Mouse (Mus musculus): ENCODE data around the gene Gmcl1. TPM values are rescaled to one million over a fixed set of nuclear protein-coding genes. Genes with fewer than 3 reads are reported as not detected.

Gmcl1 gene
- polyA plus RNA-seq, 1 experiment from 2014 or later: 30.0 TPM

DNA sequence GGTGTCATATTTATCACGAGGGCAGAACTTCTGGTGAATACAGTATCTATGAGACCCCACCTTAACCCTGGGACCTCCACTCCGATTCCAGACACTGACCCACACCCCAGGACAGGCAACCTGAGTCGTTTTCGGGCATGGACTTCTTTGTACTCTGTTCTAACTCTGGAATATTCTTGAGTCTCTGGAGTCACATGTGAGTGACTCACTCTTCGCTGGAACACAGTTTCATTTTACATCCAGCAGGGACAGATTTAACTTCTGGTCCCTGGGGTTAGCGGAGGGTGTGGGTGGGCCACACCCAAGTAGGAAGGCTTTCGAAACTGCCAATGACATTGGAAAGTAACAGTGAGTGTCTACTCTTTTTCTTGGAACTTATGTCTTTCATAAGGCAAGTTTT is 39.4 kb upstream of the Gmcl1 start:
- WGBS: 81% methylated on average over 7 of the region's 7 CpGs
- H3K4me2 ChIP-seq (replicated peaks; ENCODE audit: low read depth, low read length): no peak overlapping the region
- no peak overlapping the region for H3K27ac ChIP-seq (ENCODE audit: low read length)
- no peaks in the 10 kb centered on the region for H3K36me3 ChIP-seq (ENCODE audit: insufficient read depth, low read length)
- no peaks in the 10 kb centered on the region for H3K9me3 ChIP-seq (ENCODE audit: low read length)
- H3K9ac ChIP-seq (replicated peaks; ENCODE audit: low read length): no peak overlapping the region
- no peaks in the 10 kb centered on the region for H3K27me3 ChIP-seq (ENCODE audit: insufficient read depth, low read length)
- H3K4me3 ChIP-seq (ENCODE audit: low read length): no peak overlapping the region
- H3K4me1 ChIP-seq (ENCODE audit: insufficient read depth, low read length): no peaks in the 10 kb centered on the region
- no peak for ATAC-seq (ENCODE audit: low FRiP score, low TSS enrichment)

DNA sequence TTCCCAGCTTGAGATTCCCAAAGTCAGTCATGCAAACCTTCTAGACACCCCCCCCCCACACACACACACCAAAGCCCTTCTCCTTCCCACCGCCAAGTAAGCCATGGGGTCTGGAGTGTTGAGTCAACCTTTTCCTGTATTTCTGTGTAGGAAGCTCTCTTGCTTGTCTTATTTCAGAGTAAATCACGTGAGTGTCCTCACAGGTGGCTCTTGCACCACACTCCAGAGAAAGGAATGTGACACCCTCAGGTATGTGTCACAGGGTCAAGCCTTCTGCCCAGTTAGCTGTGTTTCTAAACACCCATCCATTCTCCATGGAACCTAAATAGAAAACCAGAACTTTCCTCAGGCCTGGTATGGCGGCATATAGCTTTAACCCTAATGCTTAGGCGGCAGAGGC is 35.8 kb upstream of the Gmcl1 start:
- Histone ChIP-seq H3K4me3 (ENCODE audit: low read length) (no peak overlapping the region), H3K4me1 (ENCODE audit: insufficient read depth, low read length) (no peaks in the 10 kb centered on the region), H3K4me2 (replicated peaks; ENCODE audit: low read depth, low read length) (no peak overlapping the region), H3K36me3 (ENCODE audit: insufficient read depth, low read length) (no peaks in the 10 kb centered on the region), H3K27me3 (ENCODE audit: insufficient read depth, low read length) (no peaks in the 10 kb centered on the region), H3K27ac (ENCODE audit: low read length) (no peak overlapping the region), H3K9ac (replicated peaks; ENCODE audit: low read length) (no peak overlapping the region), H3K9me3 (ENCODE audit: low read length) (no peaks in the 10 kb centered on the region)
- ATAC-seq (ENCODE audit: low FRiP score, low TSS enrichment): no peak; the same call in 1 of the 2 replicates
- WGBS: 72% methylated on average over 4 of the region's 4 CpGs

DNA sequence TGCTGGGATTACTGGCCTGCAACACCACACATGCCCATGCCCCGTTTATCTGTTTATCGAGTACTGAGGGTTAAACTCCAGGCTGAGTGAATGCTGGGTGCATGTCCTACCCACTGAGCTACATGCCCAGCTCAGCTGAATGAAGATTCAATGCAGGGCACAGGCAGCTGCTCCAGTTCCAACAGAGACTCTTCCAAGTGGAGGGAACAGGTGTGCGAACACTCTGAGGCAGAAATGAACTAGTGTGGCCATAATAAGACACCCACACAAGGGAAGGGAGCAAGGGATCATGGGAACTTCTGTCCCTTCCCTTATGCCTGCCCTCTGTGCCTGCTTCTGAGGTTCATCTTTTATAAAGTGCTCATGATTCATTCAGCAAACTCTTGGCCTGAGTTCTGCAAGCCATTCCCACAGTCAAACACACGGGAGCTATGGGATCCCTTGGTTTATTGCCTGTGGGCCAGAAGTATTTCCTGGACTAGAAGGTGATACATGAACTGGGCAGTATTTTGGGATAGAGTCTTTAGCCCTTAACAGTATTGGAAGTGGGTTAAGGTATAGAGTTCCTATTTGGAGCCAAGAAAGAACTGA is 35.1 kb upstream of the Gmcl1 start:
- WGBS: 70% methylated on average over 4 of the region's 4 CpGs
- Histone ChIP-seq H3K9me3 (ENCODE audit: low read length) (no peaks in the 10 kb centered on the region), H3K27me3 (ENCODE audit: insufficient read depth, low read length) (no peaks in the 10 kb centered on the region), H3K4me2 (replicated peaks; ENCODE audit: low read depth, low read length) (no peak overlapping the region), H3K4me1 (ENCODE audit: insufficient read depth, low read length) (no peaks in the 10 kb centered on the region), H3K4me3 (ENCODE audit: low read length) (no peak overlapping the region), H3K36me3 (ENCODE audit: insufficient read depth, low read length) (no peaks in the 10 kb centered on the region), H3K27ac (ENCODE audit: low read length) (no peak overlapping the region), H3K9ac (replicated peaks; ENCODE audit: low read length) (no peak overlapping the region)
- ATAC-seq (ENCODE audit: low FRiP score, low TSS enrichment): no peak

DNA sequence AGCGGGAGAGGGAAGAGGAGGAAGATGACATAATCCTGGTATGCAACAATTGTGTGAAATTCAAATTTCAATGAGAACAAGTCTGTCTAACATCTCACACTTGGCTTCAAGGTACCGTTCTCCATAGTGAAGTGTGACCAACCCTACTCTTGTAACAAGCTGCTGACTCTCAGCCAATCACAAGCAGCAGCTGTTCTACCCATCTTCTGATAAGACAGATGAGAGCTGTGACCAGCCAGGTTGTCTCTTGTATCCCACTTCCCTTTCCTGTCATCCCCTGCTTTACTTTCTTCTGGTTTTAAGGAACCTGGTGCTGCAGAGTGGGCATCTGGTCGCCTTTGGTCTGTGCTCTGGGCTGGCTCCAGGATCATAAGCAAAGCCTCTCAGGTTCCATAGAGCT is 34.3 kb upstream of the Gmcl1 start:
- Histone ChIP-seq H3K36me3 (ENCODE audit: insufficient read depth, low read length) (no peaks in the 10 kb centered on the region), H3K4me1 (ENCODE audit: insufficient read depth, low read length) (no peaks in the 10 kb centered on the region), H3K27me3 (ENCODE audit: insufficient read depth, low read length) (no peaks in the 10 kb centered on the region), H3K4me3 (ENCODE audit: low read length) (no peak overlapping the region), H3K9me3 (ENCODE audit: low read length) (no peaks in the 10 kb centered on the region), H3K9ac (replicated peaks; ENCODE audit: low read length) (no peak overlapping the region), H3K4me2 (replicated peaks; ENCODE audit: low read depth, low read length) (no peak overlapping the region), H3K27ac (ENCODE audit: low read length) (no peak overlapping the region)
- WGBS: 77% methylated on average over 3 of the region's 3 CpGs
- ATAC-seq (ENCODE audit: low FRiP score, low TSS enrichment): no peak

DNA sequence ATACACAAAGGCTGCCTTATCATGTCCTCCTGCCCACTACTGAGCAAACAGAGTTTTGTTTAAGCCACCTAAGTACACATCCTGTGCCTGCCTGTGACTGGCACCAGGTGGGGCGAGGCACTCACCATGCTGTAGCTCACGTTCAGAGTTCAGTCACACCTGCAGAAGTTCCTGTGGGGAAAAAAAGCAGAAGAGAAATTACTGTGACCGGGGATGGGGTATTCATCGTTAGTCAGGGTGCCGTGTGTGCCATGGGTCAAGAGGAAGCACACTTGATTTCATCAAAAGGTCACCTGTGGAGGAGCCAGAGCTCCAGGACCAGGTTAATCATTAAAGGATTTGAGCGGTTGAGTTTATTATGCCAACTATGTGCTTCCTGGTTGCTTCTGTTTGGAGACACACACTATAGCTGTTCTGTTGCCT is 32.5 kb upstream of the Gmcl1 start:
- Histone ChIP-seq H3K9ac (replicated peaks; ENCODE audit: low read length) (no peak overlapping the region), H3K4me2 (replicated peaks; ENCODE audit: low read depth, low read length) (no peak overlapping the region), H3K36me3 (ENCODE audit: insufficient read depth, low read length) (no peaks in the 10 kb centered on the region), H3K27ac (ENCODE audit: low read length) (peak overlapping the region; percentile 76), H3K9me3 (ENCODE audit: low read length) (no peaks in the 10 kb centered on the region), H3K4me3 (ENCODE audit: low read length) (no peak overlapping the region), H3K27me3 (ENCODE audit: insufficient read depth, low read length) (no peaks in the 10 kb centered on the region), H3K4me1 (ENCODE audit: insufficient read depth, low read length) (no peaks in the 10 kb centered on the region)
- ATAC-seq (ENCODE audit: low FRiP score, low TSS enrichment): peak; percentile 82
- WGBS: 49% methylated on average over 6 of the region's 6 CpGs

DNA sequence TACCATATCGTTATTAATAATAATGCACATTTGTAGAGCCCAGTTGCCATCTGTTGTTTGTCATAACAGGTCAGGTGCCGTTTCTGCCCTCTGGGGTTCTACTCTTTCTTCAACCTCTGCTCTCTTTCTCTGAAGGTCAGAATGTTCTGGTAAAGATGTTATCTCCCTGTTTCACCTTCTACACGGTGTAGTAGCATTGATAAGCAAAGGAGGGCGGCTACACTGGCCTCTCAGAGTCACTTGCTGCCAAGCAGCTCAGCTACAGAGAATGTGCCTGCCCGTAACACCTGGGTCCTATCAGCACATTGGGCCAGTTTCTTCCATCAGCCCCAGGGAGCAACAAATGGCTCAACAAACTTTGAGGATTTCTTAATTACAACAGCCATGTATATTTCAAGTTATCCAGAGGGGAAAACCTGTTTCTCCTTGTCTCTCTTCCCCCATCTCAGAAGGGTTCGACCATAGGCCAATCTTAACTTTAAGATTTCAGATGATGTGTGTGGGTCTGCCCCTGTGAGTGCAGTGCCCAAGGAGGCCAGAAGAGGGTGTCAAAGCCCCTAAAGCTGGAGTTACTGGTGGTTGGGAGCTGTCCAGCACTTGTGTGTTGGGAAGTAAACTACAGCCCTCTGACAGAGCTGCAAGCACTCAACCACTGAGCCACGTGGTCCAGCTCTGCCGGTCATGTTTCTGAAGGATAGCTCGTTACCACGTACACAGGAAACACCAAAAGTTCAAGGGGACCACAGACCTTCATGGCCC is 21.1 kb upstream of the Gmcl1 start:
- Histone ChIP-seq H3K36me3 (ENCODE audit: insufficient read depth, low read length) (peaks cover 17% of the 10 kb centered on the region), H3K4me1 (ENCODE audit: insufficient read depth, low read length) (no peaks in the 10 kb centered on the region), H3K4me3 (ENCODE audit: low read length) (no peak overlapping the region), H3K9ac (replicated peaks; ENCODE audit: low read length) (no peak overlapping the region), H3K27me3 (ENCODE audit: insufficient read depth, low read length) (no peaks in the 10 kb centered on the region), H3K9me3 (ENCODE audit: low read length) (no peaks in the 10 kb centered on the region), H3K27ac (ENCODE audit: low read length) (no peak overlapping the region), H3K4me2 (replicated peaks; ENCODE audit: low read depth, low read length) (no peak overlapping the region)
- no peak for ATAC-seq (ENCODE audit: low FRiP score, low TSS enrichment)
- 89% methylated on average over 10 of the region's 10 CpGs for WGBS

DNA sequence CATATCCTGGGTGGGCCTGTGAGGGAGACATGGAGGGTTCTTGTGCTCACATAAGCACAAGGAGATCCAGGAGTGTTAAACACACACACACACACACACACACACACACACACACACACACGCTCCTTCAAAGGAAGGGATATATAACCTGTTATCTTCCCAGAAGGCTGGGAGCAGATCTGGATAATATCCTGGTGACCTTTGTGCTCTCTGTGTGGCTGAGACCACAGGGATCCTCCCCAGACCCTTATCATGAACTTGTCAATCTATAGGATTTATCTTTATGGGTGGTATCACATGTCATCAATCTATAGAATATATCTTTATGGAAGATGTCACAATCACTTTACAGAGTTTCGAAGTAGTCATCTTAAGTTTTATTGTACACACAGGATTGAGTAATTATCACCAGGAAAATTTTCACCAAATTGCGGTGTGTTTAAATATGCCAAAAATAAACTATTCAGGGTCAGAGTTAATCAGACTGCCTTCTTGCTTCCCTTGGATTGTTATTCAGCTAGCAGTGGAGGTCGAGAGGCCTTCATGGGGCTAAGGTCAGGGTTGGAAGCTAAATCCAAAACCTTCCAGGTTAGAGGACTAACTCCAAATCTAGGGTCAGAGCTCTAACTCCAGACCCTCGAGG is 19.8 kb upstream of the Gmcl1 start:
- Histone ChIP-seq H3K4me1 (ENCODE audit: insufficient read depth, low read length) (no peaks in the 10 kb centered on the region), H3K9me3 (ENCODE audit: low read length) (no peaks in the 10 kb centered on the region), H3K27me3 (ENCODE audit: insufficient read depth, low read length) (no peaks in the 10 kb centered on the region), H3K9ac (replicated peaks; ENCODE audit: low read length) (no peak overlapping the region), H3K4me3 (ENCODE audit: low read length) (no peak overlapping the region), H3K27ac (ENCODE audit: low read length) (no peak overlapping the region), H3K4me2 (replicated peaks; ENCODE audit: low read depth, low read length) (no peak overlapping the region), H3K36me3 (ENCODE audit: insufficient read depth, low read length) (peaks cover 17% of the 10 kb centered on the region)
- ATAC-seq (ENCODE audit: low FRiP score, low TSS enrichment): no peak
- WGBS: 82% methylated on average over 5 of the region's 5 CpGs

DNA sequence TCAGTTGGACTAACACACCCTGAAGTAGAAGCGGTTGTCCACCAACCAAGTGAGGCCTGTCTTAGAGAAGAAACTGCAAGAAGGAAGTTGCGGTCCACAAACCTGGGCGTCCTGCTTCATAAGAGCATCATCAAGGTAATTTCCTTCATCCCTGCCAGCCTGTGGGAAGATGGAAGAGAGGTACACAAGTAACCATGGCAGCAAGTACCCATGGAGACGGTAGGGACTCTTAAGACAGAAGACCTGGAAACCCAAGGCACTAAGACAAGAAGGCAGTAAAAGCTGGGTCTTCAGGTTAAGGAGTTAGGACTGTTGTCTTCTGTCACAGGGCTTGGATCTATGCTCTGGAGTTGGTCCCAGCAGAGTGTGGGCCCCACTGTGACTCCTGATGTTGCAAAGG is 17.8 kb upstream of the Gmcl1 start:
- H3K4me2 ChIP-seq (replicated peaks; ENCODE audit: low read depth, low read length): no peak overlapping the region
- no peaks in the 10 kb centered on the region for H3K27me3 ChIP-seq (ENCODE audit: insufficient read depth, low read length)
- WGBS: 90% methylated on average over 4 of the region's 4 CpGs
- H3K4me3 ChIP-seq (ENCODE audit: low read length): no peak overlapping the region
- peaks cover 17% of the 10 kb centered on the region for H3K36me3 ChIP-seq (ENCODE audit: insufficient read depth, low read length)
- H3K9ac ChIP-seq (replicated peaks; ENCODE audit: low read length): no peak overlapping the region
- no peak for ATAC-seq (ENCODE audit: low FRiP score, low TSS enrichment)
- no peaks in the 10 kb centered on the region for H3K4me1 ChIP-seq (ENCODE audit: insufficient read depth, low read length)
- H3K27ac ChIP-seq (ENCODE audit: low read length): no peak overlapping the region
- no peaks in the 10 kb centered on the region for H3K9me3 ChIP-seq (ENCODE audit: low read length)

DNA sequence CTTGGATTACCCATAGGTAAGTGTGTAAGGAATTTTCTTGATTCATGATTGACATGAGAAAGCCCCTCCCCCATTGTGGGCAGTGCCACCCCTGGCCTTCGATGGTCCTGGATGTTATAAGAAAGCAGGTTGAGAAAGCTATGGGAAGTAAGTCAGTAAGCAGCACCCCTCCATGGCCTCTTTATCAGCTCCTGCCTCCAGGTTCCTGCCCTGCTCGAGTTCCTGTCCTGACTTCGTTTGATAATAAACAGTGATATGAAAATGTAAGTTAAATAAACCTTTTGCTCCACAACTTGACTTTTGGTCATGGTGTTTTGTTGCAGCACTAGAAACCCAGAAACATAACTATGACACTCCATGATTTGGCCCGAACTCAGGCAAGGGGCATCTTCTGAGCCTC is 16.6 kb upstream of the Gmcl1 start:
- Histone ChIP-seq H3K36me3 (ENCODE audit: insufficient read depth, low read length) (peaks cover 16% of the 10 kb centered on the region), H3K9ac (replicated peaks; ENCODE audit: low read length) (no peak overlapping the region), H3K4me2 (replicated peaks; ENCODE audit: low read depth, low read length) (no peak overlapping the region), H3K27me3 (ENCODE audit: insufficient read depth, low read length) (no peaks in the 10 kb centered on the region), H3K4me3 (ENCODE audit: low read length) (no peak overlapping the region), H3K27ac (ENCODE audit: low read length) (no peak overlapping the region), H3K9me3 (ENCODE audit: low read length) (no peaks in the 10 kb centered on the region), H3K4me1 (ENCODE audit: insufficient read depth, low read length) (no peaks in the 10 kb centered on the region)
- ATAC-seq (ENCODE audit: low FRiP score, low TSS enrichment): no peak
- WGBS: 78% methylated on average over 4 of the region's 4 CpGs

DNA sequence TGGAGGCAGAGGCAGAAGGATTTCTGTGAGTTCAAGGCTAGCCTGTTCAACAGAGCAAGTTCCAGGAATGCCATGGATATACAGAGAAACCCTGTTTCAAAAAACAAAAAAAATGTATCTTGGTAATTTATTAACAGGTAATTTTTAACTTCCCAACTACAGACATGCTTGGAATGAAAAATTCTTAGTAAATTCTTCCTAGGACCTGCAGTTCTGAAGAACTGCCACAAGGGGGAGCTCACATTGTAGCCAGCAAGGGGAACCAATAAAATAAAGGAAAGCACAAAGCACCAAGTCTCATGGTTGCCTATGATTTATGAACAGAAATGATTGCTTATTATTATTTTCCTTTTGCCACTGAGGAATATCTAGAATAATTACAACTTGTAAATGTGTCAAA is 14.0 kb upstream of the Gmcl1 start:
- no peak for ATAC-seq (ENCODE audit: low FRiP score, low TSS enrichment)
- Histone ChIP-seq H3K4me3 (ENCODE audit: low read length) (no peak overlapping the region), H3K4me2 (replicated peaks; ENCODE audit: low read depth, low read length) (no peak overlapping the region), H3K9me3 (ENCODE audit: low read length) (peaks cover 4% of the 10 kb centered on the region; the same call in 1 of the 2 replicates), H3K27ac (ENCODE audit: low read length) (no peak overlapping the region), H3K36me3 (ENCODE audit: insufficient read depth, low read length) (peaks cover 16% of the 10 kb centered on the region), H3K9ac (replicated peaks; ENCODE audit: low read length) (no peak overlapping the region), H3K27me3 (ENCODE audit: insufficient read depth, low read length) (no peaks in the 10 kb centered on the region), H3K4me1 (ENCODE audit: insufficient read depth, low read length) (no peaks in the 10 kb centered on the region)
